Mouse (Mus musculus): ENCODE results near the gene Cul9.
A peak's percentile ranks its signal among the peaks of the same experiment; 100 is the strongest.
"Not testable (repeated sequence)": the region's sequence is repeated elsewhere in the genome, so short reads cannot be mapped to it uniquely, and the experiment has no call there.

The Cul9 gene

DNA sequence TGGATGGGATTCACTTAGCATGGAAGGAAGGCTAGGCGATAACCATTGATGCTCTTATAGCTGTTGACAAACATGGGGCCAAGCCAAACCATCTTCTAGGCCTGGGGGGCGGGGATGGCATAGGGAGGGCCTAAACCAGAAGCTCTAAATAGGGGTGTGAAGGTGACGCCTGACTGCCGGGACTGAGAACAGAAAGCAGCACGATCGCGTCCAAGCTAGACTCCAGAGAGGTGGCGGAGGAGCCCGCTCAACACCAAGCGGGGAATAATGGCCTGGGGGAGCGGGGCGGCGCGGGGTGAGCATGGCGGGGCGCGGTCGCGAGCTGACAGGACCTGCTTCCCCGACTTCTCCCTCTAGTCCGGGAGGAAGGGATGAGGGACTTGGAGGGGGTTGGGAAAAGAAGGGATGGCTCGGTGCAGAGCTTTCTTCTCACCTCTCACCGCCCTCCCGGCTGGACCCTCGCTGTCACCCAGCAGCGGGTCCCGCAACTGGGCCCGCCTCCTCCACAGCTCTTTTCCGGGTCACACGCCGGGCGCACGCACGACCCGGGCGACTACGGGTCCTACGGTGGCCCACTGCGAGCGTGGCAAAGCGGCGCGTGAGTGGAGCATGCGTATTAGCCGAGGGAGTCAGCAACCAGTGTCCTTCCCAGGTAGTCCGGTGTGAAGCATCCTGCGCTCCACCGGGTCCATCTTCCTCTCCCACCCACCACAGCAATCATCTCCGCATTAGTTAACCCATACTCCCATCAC is at the start of gene Cul9:
TSS of gene Cul9 (minus strand) at position 576 of the 752 bp plus-strand sequence.
- DNase-seq (ENCODE audit: low spot score in 2 of 2) = peak; percentile 67 to 74

DNA sequence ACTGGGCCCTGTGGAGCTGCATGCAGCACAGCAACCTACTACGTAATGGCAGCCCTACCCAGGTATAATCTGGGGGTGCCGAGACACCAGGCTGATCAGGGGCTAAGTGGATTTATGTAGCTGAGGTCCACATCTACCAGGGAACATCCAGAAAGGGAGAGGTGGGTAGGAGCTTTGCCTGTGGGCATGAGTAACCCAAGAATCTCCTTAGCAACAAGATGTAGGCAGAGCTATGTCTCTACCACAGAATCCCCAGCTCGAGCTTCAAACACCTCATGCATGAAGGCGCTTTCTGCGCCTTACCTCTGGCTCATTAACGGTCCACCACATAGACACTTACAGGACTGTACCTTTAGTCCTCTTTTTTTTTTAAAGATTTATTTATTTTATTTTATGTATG is 49.1 kb upstream of the Cul9 start:
- DNase-seq (ENCODE audit: low spot score in 2 of 2) = no peak

DNA sequence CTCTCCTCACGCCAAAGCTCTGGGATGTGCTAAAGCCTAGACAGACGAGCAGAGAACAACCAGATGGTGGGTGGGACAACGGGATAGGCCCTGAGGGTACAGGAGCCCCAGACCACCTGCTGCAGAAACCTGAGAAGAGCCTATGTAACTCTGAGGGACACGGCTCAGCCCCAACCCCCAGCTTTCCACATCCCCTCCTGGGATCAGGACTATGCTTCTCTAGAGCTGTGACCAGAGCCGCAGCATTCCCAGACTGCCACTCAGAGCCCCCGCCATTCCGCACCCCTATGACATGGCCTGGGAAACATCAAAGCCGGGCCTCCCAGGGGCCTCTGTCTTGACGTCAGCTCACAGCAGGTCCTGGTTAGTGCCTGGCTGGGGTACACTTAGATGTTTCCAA is 48.4 kb upstream of the Cul9 start:
- DNase-seq (ENCODE audit: low spot score in 2 of 2) = no peak

DNA sequence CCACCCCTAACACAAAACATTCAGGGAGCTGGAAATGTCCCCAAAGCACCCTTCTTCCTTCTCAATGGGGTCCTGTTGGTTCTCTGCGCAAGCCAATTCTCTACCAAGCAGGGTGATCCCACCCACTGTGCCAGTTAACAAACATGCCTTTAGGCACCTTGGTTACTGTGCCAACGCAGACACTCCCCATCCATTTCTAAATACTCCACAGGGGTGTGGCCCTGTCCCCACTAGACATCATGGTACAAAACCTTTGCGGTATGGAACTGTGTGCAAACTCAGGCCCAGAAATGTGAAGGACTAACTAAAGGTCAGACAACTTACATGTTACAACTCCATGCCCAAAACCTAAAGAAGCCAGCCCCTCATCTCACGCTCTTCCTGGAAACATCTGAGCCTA is 46.9 kb upstream of the Cul9 start:
- no peak for DNase-seq (ENCODE audit: low spot score in 2 of 2)

DNA sequence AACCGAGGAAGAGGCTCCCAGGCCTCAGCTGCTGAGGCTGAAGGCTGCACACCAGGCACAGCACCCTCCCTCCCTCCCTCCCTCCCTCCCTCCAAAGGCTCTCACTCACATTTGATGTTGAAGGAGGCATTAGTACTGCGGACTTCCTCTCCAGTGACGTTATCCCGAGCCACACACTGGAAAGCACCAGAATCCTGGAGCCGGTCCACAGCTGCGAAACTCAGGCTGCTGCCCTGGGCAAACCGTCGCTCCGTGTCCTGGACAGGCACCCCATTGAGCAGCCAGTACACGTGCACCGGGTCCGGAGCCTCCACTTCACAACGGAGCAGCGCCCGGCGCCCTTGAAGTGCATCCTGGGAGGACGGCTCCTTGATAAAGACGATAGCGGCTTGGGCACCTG is 45.2 kb upstream of the Cul9 start:
- DNase-seq (ENCODE audit: low spot score in 2 of 2) = no peak

DNA sequence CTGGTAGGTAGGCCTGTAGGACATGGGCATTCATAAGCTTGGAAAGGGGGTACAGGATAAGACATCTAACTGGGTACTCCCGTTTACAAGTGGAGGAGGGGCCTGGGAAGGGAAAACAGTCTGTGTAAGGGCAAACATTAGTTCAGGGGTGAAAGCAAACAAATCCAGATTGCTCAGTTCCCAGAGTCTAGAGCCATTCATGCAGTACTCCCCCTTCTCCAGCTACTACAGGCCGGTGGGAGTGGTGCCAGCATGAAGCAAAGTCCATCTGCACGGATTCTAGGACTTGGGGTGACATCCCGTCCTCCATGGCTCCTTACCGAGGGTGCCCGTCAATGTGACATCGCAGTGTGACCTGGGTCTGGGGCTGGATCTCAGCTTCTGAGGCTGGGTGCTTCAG is 44.3 kb upstream of the Cul9 start:
- DNase-seq (ENCODE audit: low spot score in 2 of 2) = no peak

DNA sequence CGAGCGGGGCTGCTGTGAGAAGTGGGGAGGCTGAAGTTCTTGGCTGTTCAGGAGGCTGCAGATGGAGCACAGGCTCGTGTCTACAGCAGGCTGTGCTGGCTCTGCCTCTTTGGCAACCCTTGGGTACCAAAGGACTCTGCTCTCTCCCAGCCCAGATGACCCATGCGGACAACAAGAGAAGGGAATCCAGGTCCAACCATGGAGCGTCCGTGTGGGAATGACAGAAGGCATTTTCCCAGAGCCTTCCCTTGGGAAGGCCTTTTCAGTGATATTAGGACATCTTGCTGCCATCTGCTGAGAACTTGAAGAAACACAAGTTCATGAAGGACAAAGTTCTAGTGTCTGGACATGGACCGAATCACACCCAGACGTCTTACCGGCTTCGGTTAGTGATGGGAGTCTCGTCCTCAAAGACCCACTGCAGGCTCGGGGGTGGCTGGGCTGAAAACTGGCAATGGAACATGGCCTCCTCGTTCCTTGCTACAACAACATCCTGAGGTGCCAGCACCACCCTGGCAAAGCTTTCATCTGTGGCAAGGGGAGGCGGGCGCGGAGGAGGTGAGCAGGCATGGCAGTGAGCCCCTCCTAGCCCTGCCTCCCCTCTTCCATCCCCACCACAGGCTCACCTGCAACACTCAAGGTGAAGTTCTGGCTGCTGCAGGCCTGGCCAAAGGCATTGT is 43.6 kb upstream of the Cul9 start:
- DNase-seq (ENCODE audit: low spot score in 2 of 2) = no peak

DNA sequence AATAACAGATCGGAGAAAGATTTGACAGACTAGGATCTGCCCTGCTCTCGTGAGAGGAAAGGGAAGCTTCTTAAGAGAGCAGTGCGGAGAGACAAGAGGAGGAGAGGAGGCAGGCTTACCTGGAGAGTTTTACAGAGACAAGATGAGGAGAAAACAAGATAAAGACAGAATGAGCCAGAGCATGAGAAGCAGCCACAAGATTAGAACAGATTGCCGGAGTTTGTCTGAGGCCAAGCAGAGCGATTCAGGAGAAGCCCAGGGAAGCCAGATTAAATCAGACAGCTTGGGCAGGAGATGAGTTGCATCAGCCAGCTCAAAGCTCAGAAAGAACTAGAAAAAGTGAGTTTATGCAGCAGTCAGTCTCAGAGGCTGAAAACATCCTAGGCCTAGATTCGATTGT is 42.7 kb upstream of the Cul9 start:
- DNase-seq (ENCODE audit: low spot score in 2 of 2) = no peak

DNA sequence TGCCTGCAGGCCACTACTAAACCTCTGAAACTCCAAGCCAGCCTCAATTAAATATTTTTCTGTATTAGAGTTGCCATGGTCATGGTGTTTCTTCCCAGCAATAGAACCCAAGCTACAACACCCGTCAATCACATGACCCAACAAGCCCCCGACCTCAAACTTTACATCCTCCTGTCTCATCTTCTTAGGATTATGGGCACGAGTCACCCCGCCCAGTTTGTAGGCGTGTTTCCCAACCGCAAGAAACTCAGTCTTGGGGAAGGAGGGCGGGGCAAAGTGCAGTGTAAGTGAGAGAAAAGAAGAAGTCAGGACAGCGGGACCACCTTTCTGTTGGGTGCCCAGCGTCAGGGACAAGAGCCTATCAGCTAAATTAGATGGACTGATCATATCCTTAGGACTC is 42.0 kb upstream of the Cul9 start:
- DNase-seq (ENCODE audit: low spot score in 2 of 2) = no peak

DNA sequence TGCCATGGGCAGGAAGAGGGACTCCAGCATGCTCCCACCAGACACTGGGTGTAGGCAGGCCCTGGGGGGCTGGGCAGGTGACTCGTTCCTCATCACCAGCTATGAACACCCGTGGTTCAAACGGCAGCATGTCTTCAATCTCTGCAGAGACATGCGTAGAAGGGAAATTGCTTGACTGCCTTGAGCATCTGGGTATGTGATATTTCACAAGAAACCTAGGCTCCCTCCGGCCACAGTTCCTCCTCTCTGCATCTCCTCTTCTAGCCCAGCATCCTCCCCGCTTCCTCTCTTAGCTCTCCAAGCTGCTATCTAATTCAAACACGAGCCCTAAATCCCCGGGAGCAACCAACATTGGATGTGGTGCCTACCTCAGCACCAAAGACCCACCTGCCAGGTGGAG is 40.1 kb upstream of the Cul9 start:
- DNase-seq (ENCODE audit: low spot score in 2 of 2) = no peak

DNA sequence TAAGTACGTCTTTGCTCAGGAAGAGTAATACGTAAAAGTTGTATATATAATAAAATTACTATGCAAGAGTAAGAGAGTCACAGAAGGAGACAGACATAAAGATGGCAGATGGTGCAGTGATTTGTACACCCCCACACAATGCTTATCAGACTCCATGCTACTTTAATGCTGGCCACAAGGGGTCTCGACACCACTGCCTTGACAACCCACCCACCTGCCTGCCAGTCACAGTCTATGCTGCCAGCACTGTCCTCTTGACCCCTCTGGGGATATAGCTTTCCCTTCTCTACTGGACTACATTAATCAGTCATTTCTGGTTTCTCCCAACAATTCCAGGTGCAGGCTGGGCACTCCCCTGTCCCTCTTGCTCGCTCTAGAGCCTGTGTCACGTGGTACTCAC is 32.5 kb upstream of the Cul9 start:
- no peak for DNase-seq (ENCODE audit: low spot score in 2 of 2)

DNA sequence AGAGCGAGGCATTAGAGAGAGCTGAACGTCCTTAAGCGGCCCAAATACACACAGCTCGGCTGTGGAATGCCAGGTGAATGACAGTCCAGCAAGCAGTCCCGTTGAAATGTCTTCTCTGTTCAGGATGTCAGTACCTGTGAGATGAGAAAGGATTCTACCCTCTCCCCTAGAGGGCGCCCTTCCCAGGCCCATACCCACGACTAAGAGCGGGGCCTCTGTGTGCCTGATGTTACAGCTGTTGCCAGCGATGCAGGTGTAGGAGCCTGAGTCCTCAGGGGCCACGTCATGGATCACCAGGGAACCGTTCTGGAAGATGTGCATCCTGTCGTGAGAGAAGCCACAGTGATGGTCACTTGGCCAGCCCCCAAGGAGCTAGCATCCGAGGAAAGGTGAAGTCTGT is 29.9 kb upstream of the Cul9 start:
- DNase-seq (ENCODE audit: low spot score in 2 of 2) = no peak

DNA sequence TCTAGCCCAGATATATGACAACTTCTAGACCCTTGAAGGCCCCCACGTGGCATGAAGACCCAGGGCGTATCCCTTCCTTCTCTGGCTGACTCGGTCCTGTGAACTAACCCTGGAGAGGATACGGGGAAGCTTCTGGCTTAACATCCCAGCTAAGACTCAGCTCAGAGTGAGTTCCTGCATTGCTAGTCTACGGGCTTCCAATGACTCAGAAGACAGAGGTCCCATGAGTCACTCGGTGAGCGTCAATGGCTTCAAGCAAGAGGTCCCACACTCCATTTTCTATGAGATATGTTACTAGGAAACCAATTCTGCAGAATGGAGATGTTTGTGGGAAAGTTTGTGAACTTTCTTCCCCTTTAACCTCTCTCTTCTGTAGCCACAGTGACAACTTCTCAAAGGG is 28.3 kb upstream of the Cul9 start:
- no peak for DNase-seq (ENCODE audit: low spot score in 2 of 2)

DNA sequence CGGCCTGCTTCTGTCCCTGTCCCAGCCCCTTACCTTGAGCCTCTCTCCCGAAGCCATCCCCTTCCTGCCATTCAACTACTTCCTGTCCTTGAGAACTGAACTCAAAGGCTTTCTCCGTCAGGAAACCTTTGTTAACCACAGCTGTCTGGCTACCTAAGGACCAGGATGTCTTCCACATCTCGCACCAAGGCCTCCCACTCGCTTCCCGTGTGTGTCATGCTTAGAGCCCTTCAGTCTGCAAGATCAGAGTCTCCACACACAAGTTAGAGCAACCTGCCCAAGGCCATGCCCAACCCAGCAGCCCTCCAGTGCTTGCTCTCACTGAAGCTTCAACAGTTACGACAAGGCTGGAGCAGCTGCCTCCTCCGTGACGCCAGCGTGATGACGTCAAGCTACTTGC is 24.8 kb upstream of the Cul9 start:
- no peak for DNase-seq (ENCODE audit: low spot score in 2 of 2)

DNA sequence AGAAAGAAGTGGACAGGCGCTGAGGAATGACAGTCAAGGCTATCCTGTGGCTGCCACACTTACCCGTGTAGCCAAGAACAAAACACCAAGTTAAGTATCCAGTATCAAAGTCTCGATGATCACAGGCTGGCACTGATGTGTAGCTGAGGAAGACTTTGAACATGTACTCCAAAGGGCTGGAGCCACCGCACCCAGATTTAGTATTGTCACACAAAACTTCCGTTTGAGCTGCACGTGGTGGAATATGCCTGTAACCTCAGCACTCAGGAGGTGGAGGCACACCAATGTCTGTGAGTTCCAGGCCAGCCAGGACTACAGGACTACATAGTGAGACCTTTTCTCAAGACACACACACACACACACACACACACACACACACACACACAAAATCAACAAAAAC is 13.0 kb upstream of the Cul9 start:
- no peak for DNase-seq (ENCODE audit: low spot score in 2 of 2)

DNA sequence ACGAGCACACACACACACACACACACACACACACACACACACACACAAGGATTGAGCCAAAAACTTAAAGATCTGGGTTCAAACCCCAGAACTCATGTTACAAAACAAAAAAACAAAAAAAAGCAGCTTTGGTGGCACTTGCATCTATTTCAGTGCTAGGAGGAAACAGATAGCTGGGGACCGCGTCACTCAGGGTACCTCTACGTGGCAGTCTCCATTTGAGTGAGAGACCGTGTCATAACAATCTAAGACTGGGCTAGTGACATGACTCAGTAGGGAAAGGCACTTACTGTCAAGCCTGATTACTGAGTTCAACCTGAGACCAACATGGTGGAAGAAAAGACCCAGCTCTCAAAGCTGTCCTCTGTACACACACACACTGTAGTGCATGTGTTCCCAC is 12.0 kb upstream of the Cul9 start:
- DNase-seq (ENCODE audit: low spot score in 2 of 2) = no peak

DNA sequence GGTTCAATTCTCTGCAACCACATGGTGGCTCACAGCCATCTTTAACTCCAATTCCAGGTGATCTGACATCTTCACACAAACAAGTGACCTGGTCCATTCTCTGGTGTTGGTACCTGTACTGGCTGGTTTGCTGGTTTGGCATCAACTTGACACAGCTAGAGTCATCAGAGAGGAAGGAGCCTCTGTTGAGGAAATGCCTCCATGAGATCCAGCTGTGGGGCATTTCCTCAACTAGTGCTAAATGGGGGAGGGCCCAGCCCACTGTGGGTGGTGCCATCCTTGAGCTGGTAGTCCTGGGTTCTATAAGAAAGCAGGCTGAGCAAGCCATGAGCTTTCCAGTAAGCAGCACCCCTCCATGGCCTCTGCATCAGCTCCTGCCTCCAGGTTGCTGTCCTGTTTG is 11.1 kb upstream of the Cul9 start:
- not testable (repeated sequence) for DNase-seq (ENCODE audit: low spot score in 2 of 2)

DNA sequence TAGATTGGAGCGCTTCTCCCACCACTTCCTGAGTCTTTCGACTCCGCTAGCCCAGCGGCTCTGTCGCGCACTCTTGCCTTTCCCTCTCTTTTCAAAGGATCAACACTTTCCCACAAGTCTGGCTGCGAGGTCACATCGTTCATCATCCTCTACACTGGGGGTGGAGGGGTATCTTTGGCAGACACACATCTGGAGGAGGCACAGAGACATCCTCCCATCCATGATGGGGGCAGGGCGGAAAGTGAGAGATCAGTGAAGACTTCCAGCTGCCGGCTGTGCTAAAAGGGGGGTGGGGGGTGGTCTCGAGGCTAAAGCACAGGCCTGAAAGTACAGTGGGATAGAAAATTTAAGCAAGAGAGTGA is 10.4 kb upstream of the Cul9 start:
- no peak for DNase-seq (ENCODE audit: low spot score in 2 of 2)

DNA sequence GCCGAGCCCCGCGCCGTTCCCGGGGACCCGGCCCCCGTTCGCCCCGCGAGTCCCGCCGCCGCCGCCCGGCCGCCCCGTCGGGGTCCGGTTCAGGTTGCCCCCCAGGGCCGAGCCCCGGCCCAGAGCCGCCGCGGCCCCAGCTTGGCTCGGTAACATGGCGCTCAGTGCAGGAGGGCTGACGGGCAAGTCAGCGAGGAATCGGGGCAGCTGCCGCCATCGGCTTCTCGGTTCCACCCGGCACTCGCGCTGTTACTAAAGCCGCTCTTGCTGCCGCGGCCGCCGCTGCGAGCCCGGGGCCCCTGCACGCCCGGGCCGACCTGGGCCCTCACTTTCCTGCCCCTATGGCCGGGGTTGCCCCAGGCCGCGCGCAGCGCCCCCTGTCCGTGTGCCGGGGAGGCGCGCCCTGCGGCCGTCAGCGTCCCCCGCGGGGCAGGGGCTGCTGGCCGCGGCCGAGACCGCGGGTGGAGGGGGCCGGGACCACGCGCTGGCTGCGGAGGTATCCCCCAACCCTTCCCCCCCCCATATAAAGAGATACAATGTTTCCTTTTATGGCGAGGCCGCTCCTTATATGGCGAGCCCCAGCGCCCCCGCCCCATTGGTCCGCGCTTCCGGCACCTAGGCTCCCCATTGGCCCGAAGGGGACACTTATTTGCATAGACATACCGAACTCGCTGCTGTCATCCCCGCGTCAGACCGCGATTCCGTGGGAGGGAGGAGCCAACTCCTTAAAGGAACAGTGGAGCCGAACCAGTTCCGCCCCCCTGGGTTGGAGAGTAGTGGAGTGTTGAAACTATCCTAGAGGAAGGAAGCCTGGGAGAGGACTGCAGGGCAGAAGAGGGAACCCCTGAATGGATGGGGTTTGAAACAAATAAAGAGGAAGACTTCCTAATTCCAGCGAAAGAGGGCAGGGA is 9.7 kb upstream of the Cul9 start, which contains the start of gene Srf:
TSS of gene Srf (minus strand) at position 503 of the 911 bp plus-strand sequence.
- peak; percentile 84 to 91 for DNase-seq (ENCODE audit: low spot score in 2 of 2)

DNA sequence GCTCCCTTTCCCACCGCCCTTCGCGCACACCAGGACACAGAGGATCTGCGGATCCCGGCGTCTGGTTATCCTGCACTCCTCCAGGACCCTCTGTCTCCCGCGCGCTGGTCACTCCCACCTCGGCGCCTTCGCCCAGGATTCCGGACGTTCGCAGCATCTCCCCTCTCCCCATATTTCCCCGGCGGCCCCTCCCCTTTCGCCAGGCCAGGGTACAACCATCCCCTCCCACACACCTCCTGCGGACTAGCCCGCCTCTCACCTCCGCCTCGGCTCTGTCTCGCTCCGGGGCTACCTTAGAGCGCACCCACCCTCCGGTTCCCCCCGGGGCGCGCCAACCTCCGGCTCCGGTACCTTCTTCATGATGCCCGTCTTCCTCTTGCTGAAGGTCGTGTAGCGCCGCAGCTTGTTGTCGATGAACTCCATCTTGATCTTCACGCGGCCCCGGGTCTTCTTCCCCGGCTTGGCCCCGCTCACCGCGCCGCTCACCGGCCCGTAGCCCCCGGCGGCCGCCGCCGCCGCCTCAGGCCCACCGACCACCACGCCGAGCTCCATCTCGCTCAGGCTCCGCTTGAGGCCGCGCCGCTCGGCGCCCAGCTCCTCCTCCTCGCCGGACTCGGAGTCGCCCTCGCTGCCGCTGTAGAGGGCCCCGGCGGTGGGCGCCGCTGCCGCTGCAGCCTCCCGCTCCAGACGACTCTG is 8.9 kb upstream of the Cul9 start:
- DNase-seq (ENCODE audit: low spot score in 2 of 2) = peak in 1 of 2 experiments; percentile 53

DNA sequence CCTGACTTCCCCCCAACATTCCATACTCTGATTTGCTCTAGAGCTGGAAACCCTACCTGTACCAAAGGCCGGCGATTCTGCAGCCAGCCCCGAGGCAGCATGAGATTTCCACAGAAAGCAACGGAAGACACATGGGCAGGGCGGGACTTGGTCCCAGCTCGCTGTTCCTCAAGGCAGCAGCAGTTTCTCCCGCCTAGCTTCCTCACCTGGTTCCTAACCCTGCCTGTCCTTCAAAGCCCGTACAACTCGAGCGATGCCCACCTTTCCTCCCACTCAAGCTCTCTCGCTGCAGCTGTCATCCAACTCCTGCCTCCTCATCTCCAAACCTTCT is 8.4 kb upstream of the Cul9 start:
- no peak for DNase-seq (ENCODE audit: low spot score in 2 of 2)

DNA sequence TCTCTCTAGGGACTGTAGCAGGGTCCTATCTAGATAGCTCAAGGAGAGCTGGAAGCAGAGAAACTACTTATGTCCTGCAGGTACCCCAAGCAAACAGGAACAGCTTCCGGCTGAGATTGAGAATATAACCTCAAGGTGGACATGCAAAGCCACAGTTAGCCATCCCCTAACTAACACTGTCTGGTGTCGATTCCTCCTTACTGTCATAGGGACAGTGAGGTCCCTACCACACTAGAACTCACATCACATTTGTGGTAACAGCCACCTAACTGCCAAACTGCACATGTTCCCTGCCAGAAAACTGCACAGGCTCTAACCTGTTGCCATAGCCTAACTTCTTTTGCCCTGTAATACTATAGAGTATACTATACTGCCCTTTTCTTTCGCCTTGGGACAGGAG is 7.7 kb upstream of the Cul9 start:
- DNase-seq (ENCODE audit: low spot score in 2 of 2) = no peak

Measured in cerebellum, postnatal 4 days (tissue).